Mouse (Mus musculus): ENCODE results near the gene Ppm1a. TPM values are rescaled to one million over a fixed set of nuclear protein-coding genes. Genes with fewer than 3 reads are reported as not detected.
"Not testable (repeated sequence)": the region's sequence is repeated elsewhere in the genome, so short reads cannot be mapped to it uniquely, and the experiment has no call there.

Ppm1a gene
- polyA plus RNA-seq, 1 experiment from 2014 or later = 41.7 TPM

DNA sequence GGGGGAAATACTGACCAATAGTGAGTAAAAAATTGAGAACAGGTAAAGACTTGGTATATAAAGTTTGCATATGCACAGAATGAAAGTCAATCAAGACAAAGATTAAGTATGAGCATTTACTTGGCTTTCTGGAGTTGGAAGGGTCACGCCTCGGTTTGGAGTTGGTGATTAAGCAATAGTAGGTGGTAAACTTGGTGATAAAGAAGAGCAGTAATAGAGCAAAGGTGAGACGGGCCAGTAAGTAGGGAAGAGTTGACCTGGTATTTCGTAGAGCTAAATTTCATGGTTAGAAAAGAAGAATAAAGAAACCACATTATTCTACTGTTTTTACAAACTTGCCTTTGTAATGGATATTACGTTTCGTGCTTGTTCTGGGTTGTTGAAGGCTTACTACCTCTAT lies 10.6 kb downstream of the Ppm1a start:
- peaks cover 12% of the 10 kb centered on the region for H3K36me3 ChIP-seq
- 92% methylated on average over 6 of the region's 6 CpGs for WGBS
- H3K4me3 ChIP-seq = no peak overlapping the region
- no peak overlapping the region for H3K27ac ChIP-seq (replicated peaks)
- DNase-seq (ENCODE audit: low spot score) = no peak
- peaks cover 6% of the 10 kb centered on the region; the same call in 1 of the 2 replicates for H3K9me3 ChIP-seq (replicated peaks)
- peaks cover 9% of the 10 kb centered on the region for H3K4me1 ChIP-seq
- no peaks in the 10 kb centered on the region for H3K27me3 ChIP-seq (ENCODE audit: low read depth, poor library complexity, severe bottlenecking)

DNA sequence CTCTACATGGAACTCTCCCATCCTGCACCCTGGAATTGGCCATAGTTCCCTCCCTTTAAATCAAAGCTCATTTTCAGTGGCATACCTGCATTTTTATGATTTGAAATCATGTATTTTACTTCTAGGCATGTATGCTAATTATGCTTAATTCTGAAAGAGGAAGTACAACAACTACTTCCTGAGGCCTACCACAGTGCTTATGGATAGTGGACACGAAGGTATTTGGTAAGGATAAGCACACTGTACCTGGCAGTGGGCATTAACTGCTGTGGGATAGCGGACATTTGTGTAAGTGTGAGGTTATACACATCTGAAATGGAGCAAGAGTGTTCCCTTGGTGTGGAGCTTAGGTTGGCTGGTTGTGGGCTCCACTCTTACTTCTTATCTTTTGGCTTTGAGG lies 11.0 kb downstream of the Ppm1a start:
- Histone ChIP-seq H3K27ac (replicated peaks) (no peak overlapping the region), H3K4me3 (no peak overlapping the region), H3K27me3 (ENCODE audit: low read depth, poor library complexity, severe bottlenecking) (no peaks in the 10 kb centered on the region), H3K9me3 (replicated peaks) (peaks cover 6% of the 10 kb centered on the region; the same call in 1 of the 2 replicates), H3K36me3 (peaks cover 12% of the 10 kb centered on the region), H3K4me1 (peaks cover 4% of the 10 kb centered on the region)
- DNase-seq (ENCODE audit: low spot score) = no peak
- 91% methylated on average over 2 of the region's 2 CpGs for WGBS

DNA sequence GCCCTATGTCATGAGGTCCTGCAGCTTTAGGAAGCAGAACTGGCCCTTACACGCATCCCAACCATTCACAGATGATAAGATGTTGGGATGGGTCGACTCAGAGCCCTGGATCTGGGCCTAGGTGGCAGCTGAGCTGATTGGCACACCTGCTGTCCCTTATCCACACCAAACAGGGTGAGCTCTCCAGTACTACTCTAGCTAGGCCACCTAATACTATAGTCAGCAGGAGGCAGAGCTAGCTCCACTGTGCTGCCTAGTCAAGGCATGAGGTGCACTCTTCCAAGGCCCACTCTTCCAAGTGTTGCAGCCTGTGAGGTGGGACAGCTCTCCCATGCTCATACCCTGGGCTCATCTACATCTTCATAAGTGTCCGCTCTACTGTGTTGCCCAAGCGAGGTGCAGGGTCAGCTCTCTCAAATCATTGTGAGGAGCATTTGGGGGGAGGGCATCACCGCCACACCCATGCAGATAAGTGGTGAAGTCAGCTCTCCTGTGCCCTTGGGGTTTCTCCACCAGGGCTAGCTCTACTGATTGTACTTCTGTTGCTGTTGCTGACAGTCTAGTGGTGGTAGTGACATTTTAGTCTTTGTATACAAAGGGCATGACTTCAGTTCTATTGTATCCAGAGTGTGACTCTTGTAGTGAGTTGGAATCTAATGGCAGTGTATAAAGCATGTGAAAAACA lies 12.4 kb downstream of the Ppm1a start:
- no peak for DNase-seq (ENCODE audit: low spot score)
- Histone ChIP-seq H3K4me1 (peaks cover 4% of the 10 kb centered on the region), H3K36me3 (peaks cover 12% of the 10 kb centered on the region), H3K9me3 (replicated peaks) (peaks cover 6% of the 10 kb centered on the region; the same call in 1 of the 2 replicates), H3K4me3 (no peak overlapping the region), H3K27me3 (ENCODE audit: low read depth, poor library complexity, severe bottlenecking) (no peaks in the 10 kb centered on the region), H3K27ac (replicated peaks) (no peak overlapping the region)
- 94% methylated on average over 5 of the region's 5 CpGs for WGBS

DNA sequence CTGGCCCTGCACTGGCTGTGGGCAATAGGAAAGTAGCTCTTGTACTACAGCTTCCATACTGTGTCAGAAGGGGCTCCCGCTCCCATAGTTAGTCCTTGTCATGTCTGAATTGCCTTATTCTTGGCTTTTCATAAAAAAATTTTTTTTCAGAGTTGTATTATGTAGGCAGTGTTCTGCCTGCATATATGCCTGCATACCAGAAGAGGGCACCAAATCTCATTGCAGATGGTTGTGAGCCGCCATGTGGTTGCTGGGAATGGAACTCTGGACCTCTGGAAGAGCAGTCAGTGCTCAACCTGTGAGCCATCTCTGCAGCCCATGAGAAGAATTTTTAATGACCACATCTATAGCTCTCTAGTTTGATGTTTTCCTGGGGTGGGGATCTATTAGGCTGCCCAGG lies 13.9 kb downstream of the Ppm1a start:
- Histone ChIP-seq H3K4me1 (peaks cover 4% of the 10 kb centered on the region), H3K4me3 (no peak overlapping the region), H3K36me3 (peaks cover 18% of the 10 kb centered on the region), H3K27ac (replicated peaks) (no peak overlapping the region), H3K9me3 (replicated peaks) (peaks cover 6% of the 10 kb centered on the region; the same call in 1 of the 2 replicates), H3K27me3 (ENCODE audit: low read depth, poor library complexity, severe bottlenecking) (no peaks in the 10 kb centered on the region)
- 99% methylated on average over 2 of the region's 2 CpGs for WGBS
- DNase-seq (ENCODE audit: low spot score) = no peak

DNA sequence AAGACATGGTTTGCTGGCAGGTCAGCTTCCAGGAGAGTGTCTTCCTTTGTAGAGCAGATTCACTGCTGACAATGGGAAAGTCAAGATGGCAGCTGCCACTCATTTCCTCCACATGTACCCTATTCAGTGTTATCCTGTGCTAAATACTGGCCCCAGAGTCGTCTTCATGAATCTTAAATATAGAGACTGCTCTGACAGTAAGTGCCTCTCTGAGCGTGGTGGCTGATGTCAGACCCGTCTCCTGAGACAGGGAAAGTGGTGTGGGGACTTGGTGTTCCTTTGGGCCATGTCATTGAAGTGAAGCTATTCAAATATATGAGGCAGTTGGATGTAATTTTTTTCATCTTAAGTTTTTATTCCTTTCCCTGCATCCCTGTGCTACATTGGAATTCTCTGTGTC lies 14.5 kb downstream of the Ppm1a start:
- H3K36me3 ChIP-seq = peaks cover 21% of the 10 kb centered on the region
- H3K9me3 ChIP-seq (replicated peaks) = peaks cover 6% of the 10 kb centered on the region; the same call in 1 of the 2 replicates
- H3K27me3 ChIP-seq (ENCODE audit: low read depth, poor library complexity, severe bottlenecking) = no peaks in the 10 kb centered on the region
- H3K4me1 ChIP-seq = peaks cover 4% of the 10 kb centered on the region
- WGBS = 90% methylated on average over 3 of the region's 3 CpGs
- no peak overlapping the region for H3K4me3 ChIP-seq
- no peak for DNase-seq (ENCODE audit: low spot score)
- H3K27ac ChIP-seq (replicated peaks) = no peak overlapping the region

DNA sequence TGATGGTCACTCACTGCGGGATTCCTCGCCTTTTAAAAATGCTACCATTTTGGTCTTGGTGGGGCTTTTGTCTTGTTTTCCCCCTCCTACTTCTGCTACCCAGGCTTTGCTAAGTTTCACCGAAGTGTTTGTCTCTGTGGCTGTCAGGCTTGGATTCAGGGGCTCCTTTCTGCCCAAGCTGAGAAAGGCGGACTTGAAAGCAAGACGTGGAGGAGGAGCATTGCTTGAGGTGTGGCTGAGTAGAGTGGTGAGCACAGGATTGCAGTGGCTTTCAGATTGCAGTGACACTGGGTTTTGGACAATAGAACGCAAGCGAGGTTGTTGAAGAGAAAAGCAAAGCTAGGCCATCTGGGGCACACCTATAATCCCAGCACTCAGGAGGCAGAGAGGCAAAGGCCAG lies 16.7 kb downstream of the Ppm1a start:
- H3K4me1 ChIP-seq = peaks cover 4% of the 10 kb centered on the region
- H3K9me3 ChIP-seq (replicated peaks) = peaks cover 6% of the 10 kb centered on the region; the same call in 1 of the 2 replicates
- peaks cover 21% of the 10 kb centered on the region for H3K36me3 ChIP-seq
- no peak for DNase-seq (ENCODE audit: low spot score)
- no peak overlapping the region for H3K4me3 ChIP-seq
- H3K27me3 ChIP-seq (ENCODE audit: low read depth, poor library complexity, severe bottlenecking) = no peaks in the 10 kb centered on the region
- no peak overlapping the region for H3K27ac ChIP-seq (replicated peaks)
- WGBS = 59% methylated on average over 7 of the region's 7 CpGs

DNA sequence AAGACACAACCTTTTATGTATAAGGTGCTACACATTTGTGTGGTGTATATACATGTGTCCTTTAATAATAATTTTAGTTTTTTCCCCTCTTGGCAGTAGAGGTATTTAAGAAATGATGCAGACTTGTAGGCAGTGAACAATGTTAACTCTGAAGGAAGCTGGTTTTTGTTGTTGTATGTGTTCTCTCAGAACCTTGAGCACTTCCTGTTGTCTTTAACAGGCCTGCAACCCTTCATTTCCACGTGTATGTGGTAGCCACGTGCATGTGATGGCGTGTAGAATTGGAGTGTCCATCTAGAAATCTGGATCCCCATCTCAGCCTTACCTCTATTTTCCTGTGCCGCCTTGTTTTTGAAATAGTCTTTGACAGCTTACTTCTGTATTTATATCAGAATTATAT lies 20.0 kb downstream of the Ppm1a start:
- Histone ChIP-seq H3K36me3 (peaks cover 9% of the 10 kb centered on the region; the same call in 1 of the 2 replicates), H3K9me3 (replicated peaks) (no peaks in the 10 kb centered on the region), H3K4me3 (no peak overlapping the region), H3K4me1 (peaks cover 4% of the 10 kb centered on the region), H3K27ac (replicated peaks) (no peak overlapping the region), H3K27me3 (ENCODE audit: low read depth, poor library complexity, severe bottlenecking) (no peaks in the 10 kb centered on the region)
- WGBS = 90% methylated on average over 4 of the region's 4 CpGs
- no peak for DNase-seq (ENCODE audit: low spot score)

DNA sequence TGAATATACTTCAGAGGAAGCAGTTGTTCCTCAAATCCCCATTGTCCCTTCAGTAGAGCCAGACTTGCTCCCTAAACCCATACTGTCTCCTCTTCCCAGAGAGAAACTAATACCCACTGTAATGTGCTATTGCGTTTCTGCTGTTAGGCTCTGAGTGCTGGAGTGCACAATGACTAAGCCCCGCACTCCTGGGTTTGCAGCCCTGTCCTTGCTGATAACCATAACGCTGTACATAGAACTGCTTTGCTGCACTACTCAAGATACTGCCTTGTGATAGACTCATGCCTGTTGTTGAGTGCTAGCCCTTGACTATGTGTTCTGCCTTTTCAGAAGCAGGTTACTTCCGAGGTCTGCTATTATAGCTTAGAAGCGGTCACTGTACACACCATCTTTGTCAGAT lies 22.9 kb downstream of the Ppm1a start:
- H3K27ac ChIP-seq (replicated peaks) = no peak overlapping the region
- no peak for DNase-seq (ENCODE audit: low spot score)
- H3K36me3 ChIP-seq = peaks cover 30% of the 10 kb centered on the region
- 94% methylated on average over 5 of the region's 5 CpGs for WGBS
- H3K4me3 ChIP-seq = no peak overlapping the region
- H3K4me1 ChIP-seq = no peaks in the 10 kb centered on the region
- H3K9me3 ChIP-seq (replicated peaks) = no peaks in the 10 kb centered on the region
- H3K27me3 ChIP-seq (ENCODE audit: low read depth, poor library complexity, severe bottlenecking) = no peaks in the 10 kb centered on the region

DNA sequence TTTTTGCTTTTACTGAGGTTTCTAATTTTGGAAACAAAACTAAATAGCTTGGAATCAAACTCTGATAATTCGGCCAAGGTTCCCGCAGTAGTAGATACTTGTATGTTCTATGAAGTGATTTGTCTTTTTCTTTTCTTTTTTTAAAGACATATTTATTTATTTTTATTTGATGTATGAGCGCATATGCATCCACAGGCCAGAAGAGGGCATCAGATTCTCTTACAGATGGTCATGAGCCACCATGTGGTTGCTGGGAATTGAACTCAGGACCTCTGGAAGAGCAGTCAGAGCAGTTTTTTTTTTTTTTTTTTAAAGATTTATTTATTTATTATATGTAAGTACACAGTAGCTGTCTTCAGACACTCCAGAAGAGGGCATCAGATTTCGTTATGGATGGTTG lies 25.5 kb downstream of the Ppm1a start:
- H3K4me1 ChIP-seq; DNase-seq (ENCODE audit: low spot score); H3K27ac ChIP-seq (replicated peaks); H3K27me3 ChIP-seq (ENCODE audit: low read depth, poor library complexity, severe bottlenecking); H3K9me3 ChIP-seq (replicated peaks); H3K4me3 ChIP-seq: not testable (repeated sequence)
- WGBS = 95% methylated on average over 4 of the region's 4 CpGs
- peaks cover 39% of the 10 kb centered on the region for H3K36me3 ChIP-seq

DNA sequence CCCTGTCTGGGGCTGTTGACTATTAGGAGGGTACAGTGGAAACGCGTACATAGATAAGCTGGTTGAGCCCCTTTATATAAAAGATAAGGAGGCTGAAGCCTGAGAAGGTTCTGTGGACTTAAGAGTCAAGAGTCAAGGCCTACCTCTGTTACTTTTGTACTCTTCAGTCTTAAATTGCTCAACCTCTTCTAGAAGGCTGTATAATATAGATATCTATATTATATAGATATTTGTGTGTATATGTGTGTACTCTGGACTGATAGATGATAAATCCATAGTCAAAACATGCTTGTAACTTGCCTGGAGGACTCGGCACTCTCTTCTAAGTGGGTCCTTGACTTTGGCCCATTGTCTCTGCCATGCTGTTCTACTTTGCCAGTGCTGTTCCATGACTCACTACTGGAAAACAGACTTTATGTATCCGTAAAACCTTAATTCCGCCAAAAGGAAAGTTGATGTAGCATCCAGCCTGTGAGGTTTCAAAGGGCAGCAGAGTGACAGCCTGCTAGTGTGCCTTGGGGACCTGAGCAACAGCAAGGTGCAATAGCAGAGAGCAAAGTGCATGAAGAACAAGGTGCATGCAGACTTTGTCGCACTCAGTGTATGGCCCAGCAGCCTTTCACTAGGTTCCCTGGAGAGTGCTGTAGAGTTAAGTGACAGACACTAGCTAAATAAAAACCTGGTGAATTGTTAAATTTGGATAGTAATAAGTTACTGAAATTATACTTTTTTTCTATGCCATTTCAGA lies 28.1 kb downstream of the Ppm1a start:
- H3K9me3 ChIP-seq (replicated peaks) = no peaks in the 10 kb centered on the region
- H3K4me3 ChIP-seq = no peak overlapping the region
- H3K4me1 ChIP-seq = no peaks in the 10 kb centered on the region
- H3K36me3 ChIP-seq = peaks cover 42% of the 10 kb centered on the region
- DNase-seq (ENCODE audit: low spot score) = no peak
- no peaks in the 10 kb centered on the region for H3K27me3 ChIP-seq (ENCODE audit: low read depth, poor library complexity, severe bottlenecking)
- WGBS = 94% methylated on average over 6 of the region's 6 CpGs
- H3K27ac ChIP-seq (replicated peaks) = no peak overlapping the region

DNA sequence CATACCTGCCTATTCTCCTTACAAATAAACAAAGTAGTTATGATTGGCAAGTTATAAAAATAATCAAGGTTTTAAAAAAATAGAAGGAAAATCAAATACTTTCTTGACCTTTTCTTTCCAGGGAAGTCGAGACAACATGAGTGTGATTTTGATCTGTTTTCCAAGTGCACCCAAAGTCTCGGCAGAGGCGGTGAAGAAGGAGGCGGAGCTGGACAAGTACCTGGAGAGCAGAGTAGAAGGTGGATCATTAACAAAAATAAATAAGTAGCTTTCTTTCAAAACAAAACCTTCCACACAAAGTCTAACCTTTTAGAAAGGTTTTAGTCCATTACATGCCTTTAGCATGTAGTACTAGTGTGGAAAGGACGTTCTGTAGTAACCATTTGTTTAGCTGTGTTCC lies 29.3 kb downstream of the Ppm1a start:
- no peak for DNase-seq (ENCODE audit: low spot score)
- Histone ChIP-seq H3K27me3 (ENCODE audit: low read depth, poor library complexity, severe bottlenecking) (no peaks in the 10 kb centered on the region), H3K36me3 (peaks cover 45% of the 10 kb centered on the region), H3K9me3 (replicated peaks) (no peaks in the 10 kb centered on the region), H3K27ac (replicated peaks) (no peak overlapping the region), H3K4me1 (no peaks in the 10 kb centered on the region), H3K4me3 (no peak overlapping the region)
- WGBS = 90% methylated on average over 5 of the region's 5 CpGs

DNA sequence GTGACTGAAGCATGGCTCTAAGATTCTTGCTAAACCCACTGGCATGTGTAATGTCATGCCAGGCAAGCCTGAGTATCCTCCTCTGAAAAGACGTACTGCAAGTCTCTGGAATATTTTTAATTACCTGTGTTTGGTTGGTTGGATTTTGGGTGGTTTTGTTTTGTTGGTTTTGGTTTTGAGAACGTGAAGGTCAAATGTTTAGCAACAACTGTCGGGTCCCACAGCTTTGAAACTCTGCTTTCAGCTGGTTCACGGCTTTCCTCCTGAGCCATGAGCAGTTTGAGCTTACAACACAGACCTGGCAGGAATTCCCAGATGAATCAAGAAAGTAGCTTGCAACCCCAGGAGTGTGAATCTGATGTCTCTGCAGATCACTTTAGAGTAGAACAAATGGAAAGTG lies 29.7 kb downstream of the Ppm1a start:
- Histone ChIP-seq H3K4me3 (no peak overlapping the region), H3K36me3 (peaks cover 46% of the 10 kb centered on the region), H3K4me1 (no peaks in the 10 kb centered on the region), H3K27ac (replicated peaks) (no peak overlapping the region), H3K9me3 (replicated peaks) (no peaks in the 10 kb centered on the region), H3K27me3 (ENCODE audit: low read depth, poor library complexity, severe bottlenecking) (no peaks in the 10 kb centered on the region)
- DNase-seq (ENCODE audit: low spot score) = no peak
- 92% methylated on average over 4 of the region's 4 CpGs for WGBS

DNA sequence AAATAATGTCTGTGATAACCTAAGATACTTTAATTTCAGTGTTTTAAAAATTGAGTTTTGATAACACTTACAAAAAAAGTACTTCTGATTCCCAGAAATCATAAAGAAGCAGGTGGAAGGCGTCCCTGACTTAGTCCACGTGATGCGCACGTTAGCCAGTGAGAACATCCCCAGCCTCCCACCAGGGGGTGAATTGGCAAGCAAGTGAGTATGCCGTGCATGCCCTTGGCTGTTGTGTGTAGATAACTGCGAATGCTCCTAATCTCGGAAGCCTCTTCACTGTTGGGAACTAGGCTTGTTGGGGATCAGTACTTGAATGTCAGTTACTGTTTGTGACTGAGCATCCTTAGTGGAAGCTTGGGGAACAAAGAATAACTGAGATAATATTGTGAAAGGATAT lies 33.3 kb downstream of the Ppm1a start:
- no peaks in the 10 kb centered on the region for H3K27me3 ChIP-seq (ENCODE audit: low read depth, poor library complexity, severe bottlenecking)
- no peaks in the 10 kb centered on the region for H3K9me3 ChIP-seq (replicated peaks)
- H3K4me1 ChIP-seq = no peaks in the 10 kb centered on the region
- peaks cover 54% of the 10 kb centered on the region for H3K36me3 ChIP-seq
- no peak overlapping the region for H3K27ac ChIP-seq (replicated peaks)
- WGBS = 76% methylated on average over 7 of the region's 7 CpGs
- no peak overlapping the region for H3K4me3 ChIP-seq
- DNase-seq (ENCODE audit: low spot score) = no peak
